Mouse (Mus musculus) layer of hippocampus, adult 2 months (tissue): Measurements from ENCODE around the gene Cacna1b. TPM values are rescaled to one million over a fixed set of nuclear protein-coding genes. Genes with fewer than 3 reads are reported as not detected.

Experiments
- DNase-seq, 2 experiments: peaks; one replicate each; pipeline ENCODE4 v3.0.0; 2022; ENCODE audit warnings: low spot score in 2 of 2
- H3K27ac ChIP-seq: fragments of 200-600 bp; 2 replicates; pipeline ENCODE4 v1.8.1; 2022
- H3K4me3 ChIP-seq: fragments of 200-600 bp; 2 replicates; pipeline ENCODE4 v1.8.1; 2022; ENCODE audit warnings: mild to moderate bottlenecking
- CTCF ChIP-seq: fragments of 200-600 bp; conservative IDR thresholded peaks from 2 replicates; pipeline ENCODE4 v1.8.1; 2022; ENCODE audit warnings: antibody characterized with exemption, mild to moderate bottlenecking, moderate library complexity
- total RNA-seq, 2 experiments: library from RNA; stranded (reverse); gene quantifications; 2 replicates each; pipeline ENCODE4 v1.2.3; 2021

Cacna1b gene
- total RNA-seq, 2 experiments from 2014 or later: 77.2 to 79.7 TPM

DNA sequence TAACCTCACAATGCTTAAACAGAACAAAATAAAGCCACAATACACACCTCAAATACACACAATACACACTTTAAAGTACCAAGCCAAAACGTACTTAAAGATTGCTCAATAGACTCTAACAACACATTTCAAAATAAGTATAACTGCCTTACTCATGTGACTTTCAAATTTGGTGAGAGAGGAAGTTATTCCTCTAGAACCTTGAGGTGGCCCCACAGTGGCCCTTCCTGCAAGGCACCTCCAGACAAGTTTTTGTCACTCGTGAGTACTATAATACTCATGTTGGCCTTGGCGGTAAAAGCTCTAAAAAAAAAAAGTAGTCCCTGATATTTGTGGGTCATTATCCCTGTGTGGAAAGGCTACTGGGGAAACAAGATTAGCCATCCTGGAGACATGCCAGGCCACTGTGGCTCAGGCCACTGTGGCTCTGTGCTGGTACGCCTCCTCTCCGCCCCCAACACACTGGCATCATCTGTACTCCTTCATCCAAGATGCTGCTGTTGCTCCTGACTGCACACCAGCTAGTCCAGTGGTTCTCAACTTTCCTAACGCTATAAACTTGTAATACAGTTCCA is 88.4 kb downstream of the Cacna1b start:
- no peak for DNase-seq
- no peak for TF ChIP-seq CTCF
- Histone ChIP-seq H3K4me3 (no peak overlapping the region), H3K27ac (no peak overlapping the region)

DNA sequence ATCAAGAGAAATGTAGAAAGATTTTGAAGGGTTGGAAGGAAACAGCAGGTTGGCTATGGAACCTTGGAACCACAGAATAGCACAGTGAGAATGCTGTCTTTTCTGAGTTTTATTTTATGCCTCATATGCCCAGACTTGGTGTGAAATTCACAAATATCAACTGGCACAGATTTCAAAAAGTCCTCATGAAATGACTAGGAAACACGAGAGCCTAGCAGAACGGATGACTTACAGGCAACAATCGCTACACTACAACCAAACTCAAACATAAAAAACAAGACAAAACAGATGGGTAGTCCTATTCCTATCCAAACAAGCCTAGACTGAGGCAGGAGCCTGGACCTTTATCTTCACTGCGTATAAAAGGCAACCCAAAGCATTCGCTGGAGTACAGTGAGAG is 94.4 kb downstream of the Cacna1b start:
- Histone ChIP-seq H3K4me3 (no peak overlapping the region), H3K27ac (peak overlapping the region; percentile 75)
- no peak for TF ChIP-seq CTCF
- DNase-seq: peak in 1 of 2 experiments; percentile 54

DNA sequence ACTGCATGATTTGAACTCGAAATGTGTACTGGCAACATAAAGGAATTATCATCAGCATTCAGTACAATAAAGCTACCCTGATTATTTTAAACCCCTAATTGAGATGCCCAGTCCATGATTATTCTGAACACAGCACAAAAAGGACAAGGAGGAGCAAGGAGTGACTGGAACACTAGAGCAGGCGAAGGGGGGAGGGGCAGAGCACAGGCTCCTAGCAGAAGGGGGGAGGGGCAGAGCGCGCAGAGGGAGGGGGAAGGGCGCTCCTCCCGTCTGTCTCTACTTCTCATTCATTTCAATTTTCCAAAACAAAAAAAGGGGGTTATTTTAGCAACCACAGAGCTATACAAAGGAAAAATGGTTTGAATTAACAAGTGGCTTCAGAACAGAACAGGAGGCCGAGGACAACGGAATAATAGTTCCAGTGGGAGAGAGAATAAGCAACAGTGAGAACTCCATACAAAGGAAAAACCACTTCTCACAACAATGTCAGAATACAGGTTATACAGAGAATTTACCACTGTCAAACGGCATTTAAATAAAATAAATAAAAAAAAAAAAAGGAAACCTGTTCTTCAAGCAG is 98.2 kb downstream of the Cacna1b start:
- Histone ChIP-seq H3K27ac (no peak overlapping the region), H3K4me3 (no peak overlapping the region; the same call in 1 of the 2 replicates)
- TF ChIP-seq CTCF: no peak
- peak in 1 of 2 experiments; percentile 29 for DNase-seq

DNA sequence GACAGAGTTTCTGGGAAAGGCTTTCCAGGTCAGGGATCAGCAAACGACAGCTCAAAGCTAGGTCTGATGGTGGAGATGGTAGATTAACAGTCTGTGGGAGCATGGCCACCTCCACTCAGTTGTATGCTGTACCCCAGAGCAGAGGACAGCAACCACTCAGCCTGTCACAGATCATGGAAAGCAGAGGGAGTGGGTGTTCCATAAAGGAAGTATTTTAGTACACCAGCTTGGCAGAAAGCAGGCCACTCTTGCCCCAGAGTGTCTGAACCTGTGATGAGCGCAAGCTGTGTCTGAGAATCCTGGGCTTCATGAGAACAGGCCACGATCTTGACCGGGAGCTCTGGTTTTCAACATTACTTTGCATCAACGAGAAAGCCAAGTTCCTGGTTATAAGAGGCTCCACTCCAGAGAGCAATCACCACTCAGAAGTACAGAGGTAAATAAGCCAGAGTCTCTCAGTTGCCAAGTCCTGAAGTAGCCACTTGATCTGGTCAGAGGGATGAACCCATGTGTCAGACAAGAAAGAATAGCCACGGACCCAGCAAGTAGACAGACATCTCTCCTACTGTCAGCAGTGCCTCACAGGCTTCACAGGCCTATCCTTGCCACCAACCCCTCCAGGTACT is 103.7 kb downstream of the Cacna1b start:
- Histone ChIP-seq H3K27ac (no peak overlapping the region), H3K4me3 (no peak overlapping the region)
- TF ChIP-seq CTCF: no peak
- DNase-seq: no peak

DNA sequence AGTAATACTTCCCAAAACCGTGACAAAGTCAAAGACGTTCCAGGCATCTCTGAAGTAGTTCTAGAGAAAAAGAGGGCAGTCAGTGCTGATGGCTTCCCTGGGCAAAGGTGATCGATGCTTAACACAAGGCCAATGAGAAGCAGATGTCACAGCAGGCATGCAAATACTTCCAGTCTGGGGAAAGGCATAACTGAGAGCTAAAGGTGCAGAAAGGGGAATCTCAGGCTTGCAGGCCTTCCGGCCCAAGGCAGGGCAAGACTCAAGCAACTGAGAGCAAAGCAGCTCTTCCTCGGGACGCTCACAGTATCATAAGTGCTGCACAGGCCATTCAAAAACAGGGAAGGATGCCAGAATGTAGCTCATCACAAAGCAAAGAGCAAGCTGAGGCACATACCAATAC is 114.4 kb downstream of the Cacna1b start:
- H3K27ac ChIP-seq: no peak overlapping the region
- no peak overlapping the region for H3K4me3 ChIP-seq
- TF ChIP-seq CTCF: no peak
- no peak for DNase-seq

DNA sequence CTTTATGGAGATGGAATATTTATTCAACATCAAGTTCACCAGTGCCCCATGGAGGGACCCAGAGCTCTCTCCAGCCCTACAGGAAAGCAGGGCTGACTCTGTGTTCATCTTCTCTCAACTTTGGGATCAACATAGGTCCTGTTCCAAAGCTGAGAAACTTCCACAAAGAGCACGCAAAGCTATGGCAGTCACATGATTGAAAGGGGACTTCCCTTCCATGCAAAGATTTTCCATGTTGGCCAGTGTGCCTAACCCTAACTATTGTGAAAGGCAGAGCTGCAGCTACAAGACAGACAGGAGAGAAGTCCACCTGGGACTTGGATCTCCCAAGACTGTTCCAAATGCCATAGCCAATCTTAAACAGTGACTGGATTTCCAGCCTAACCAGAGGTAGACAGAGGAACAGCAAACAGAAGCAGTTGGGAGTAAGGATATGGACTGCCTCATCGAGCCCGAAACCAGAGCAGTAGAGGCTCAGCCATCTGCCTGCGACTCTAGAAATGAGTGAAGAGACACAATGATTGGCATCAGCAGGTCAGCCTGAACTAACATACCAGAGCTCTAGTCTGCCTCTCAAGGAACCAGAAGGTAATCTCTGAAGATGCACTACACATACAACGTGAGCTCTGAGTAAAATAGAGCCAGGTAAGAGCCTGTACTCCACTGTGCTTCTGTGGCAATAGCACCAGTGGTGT is 116.4 kb downstream of the Cacna1b start:
- DNase-seq: no peak
- TF ChIP-seq CTCF: no peak
- Histone ChIP-seq H3K27ac (no peak overlapping the region), H3K4me3 (no peak overlapping the region)

DNA sequence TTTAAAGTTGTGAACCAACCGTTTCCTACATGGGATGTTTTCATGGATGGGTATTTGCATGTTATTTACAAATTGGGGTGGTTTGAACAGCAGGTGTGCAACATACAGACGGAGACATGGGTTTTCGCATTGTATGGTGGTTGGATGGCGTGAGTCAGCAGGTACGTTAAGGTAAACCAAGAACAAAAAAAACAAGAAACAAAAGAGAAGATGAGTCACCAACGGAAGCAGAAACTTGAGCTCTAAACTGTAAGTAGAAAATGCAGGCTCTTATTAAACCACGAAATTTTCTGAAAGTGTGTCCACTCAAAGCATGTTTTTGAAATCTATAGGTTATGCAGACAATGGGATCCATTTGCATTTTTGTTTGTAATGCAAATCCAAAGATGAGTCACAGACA is 120.1 kb downstream of the Cacna1b start:
- DNase-seq: no peak
- no peak for TF ChIP-seq CTCF

DNA sequence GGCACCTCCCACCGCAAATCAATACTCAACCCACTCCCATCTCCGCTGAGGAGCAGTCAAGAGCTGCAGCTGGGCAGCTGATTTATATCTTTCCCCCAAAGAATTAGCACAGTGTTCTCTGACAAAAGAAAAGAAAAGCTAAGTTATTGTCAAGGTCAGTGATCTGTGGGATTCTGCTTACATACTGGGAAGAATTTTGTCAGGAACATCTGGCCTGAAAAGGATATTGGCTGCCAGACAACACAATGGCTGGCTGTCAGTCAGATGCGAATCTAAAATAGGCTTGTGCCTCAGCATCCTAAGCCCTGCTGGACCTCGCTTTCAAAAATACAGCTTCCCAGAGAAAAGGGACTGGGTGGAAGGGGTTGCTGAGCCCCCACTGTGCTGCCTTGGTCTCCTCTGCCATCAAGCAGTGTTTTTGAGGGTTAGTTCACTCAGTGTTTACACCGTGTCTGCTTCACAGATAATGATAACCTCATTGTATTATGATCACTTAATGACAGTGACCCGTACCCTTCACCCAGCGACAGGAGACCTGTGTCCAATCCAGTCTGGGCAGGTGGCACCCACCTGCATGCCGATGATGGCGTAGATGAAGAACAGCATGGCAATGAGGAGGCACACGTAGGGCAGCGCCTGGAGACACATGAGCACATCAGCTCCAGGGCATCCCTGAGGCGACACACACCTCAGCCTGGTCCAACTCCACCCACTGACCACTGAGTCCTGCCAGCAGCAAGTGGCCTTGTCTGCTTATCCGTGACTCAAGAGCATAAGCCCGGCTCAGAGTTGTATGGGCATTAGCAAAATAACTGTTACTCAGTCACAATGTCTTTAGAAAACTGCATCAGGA is 124.6 kb downstream of the Cacna1b start:
- TF ChIP-seq CTCF: no peak
- H3K27ac ChIP-seq: no peak overlapping the region
- no peak overlapping the region for H3K4me3 ChIP-seq
- DNase-seq: no peak

More for the DNA sequence above, 120.1 kb downstream of the Cacna1b start:
- Histone ChIP-seq H3K4me3 (no peak overlapping the region), H3K27ac (no peak overlapping the region)

DNA sequence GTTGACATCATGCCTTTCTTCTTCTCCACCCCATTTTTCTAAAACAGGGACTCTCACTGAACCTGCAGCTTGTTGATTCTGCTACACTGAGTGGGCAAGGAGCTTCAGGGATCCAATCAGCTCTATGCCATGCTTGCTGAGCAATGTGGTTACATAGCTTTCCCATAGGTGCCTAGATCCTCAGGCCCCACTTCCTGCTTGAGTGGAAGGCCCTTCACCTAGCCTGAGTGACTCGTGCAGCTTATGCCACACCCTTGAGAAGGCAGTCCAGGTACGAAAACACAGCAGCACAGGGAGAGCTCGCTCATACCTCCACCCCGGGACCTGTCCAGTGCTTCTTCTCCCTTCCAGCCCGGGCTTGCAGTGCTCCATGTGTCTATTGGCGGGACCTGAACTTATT is 129.3 kb downstream of the Cacna1b start:
- DNase-seq: no peak
- Histone ChIP-seq H3K27ac (no peak overlapping the region), H3K4me3 (no peak overlapping the region)
- no peak for TF ChIP-seq CTCF

DNA sequence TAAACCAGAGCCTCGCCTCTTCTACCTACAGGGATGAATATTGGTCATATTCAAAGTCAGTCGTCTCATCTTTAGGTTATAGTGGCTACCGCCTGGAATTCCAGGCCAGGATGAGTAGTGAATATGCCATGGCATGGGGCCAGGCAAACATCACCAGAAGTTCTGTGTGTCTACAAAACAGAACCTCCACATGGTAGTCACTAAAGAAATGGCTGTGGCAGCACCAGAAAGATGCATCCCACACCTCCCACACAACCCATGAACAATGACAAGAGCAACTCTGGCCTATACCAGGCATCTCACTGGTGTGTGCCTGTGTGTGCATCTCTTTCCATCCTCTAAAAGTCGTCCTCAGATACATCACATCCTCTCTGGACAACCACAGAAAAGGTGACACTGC is 145.8 kb downstream of the Cacna1b start:
- no peak for DNase-seq
- no peak for TF ChIP-seq CTCF

DNA sequence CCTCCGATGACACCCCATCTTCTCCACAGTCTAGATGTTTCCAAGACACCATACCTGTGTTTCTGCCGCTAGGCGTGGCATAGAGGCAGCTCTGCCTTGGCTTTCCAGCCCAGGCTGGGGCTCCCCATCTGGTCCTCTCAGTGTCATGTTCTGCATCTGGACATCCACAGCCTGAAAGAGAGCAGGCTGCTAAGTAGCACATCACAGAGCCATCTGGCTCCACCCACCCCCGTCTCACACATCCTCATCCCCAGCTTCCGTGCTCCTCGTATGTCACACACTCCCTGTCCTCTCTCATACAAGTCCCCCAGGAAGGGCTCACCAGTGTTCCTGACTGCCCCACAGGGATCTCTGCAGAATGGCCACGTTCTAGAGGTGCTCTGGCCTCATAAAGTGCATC is 153.2 kb downstream of the Cacna1b start:
- Histone ChIP-seq H3K27ac (no peak overlapping the region), H3K4me3 (no peak overlapping the region)
- no peak; the same call in 1 of the 2 replicates for TF ChIP-seq CTCF
- DNase-seq: peak; percentile 31 to 51

More for the DNA sequence above, 145.8 kb downstream of the Cacna1b start:
- Histone ChIP-seq H3K4me3 (no peak overlapping the region), H3K27ac (no peak overlapping the region)

DNA sequence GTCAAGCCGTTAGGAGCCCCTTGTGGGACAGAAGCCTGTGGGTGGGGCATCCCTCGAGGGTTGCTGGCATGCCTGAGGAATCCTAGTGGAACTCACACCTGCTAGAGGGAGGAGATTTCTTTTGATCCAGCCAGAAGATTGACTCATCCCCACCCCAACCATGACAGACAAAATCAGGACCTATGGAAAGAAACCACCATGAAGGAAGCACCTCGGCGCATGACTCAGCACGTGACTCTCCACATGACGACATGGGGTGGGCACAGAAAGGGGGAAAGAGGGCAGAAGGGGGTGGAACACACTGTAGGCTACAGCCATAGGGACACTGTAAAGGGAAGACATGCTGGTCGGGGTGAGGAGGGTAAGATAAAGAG is 154.2 kb downstream of the Cacna1b start:
- no peak overlapping the region for H3K27ac ChIP-seq
- no peak for TF ChIP-seq CTCF
- no peak for DNase-seq
- H3K4me3 ChIP-seq: no peak overlapping the region
